8 mouse cellular contexts compared by ENCODE assay signal in genomic region chr17:24886134-24886931, GRCm38 (mm10). TPM values are rescaled to one million over a fixed set of nuclear protein-coding genes. Genes with fewer than 3 reads are reported as not detected.
DNase-seq lines count a peak whose midpoint lies in the region; ATAC-seq and TF ChIP-seq lines count a peak whose summit lies in the region.

Gene Nubp2 (minus strand): TSS chr17:24886349.
Gene Spsb3 (plus strand): TSS chr17:24886643.

- peak; percentile 99 for DNase-seq in G1E (ENCODE audit: low spot score)
- peak; percentile 98 to 99 for DNase-seq in cerebellum, adult 18-20 months
- DNase-seq in heart, postnatal 36 days, result peak; percentile 93 to 96
- DNase-seq in layer of hippocampus, adult 2 months (ENCODE audit: low spot score in 2 of 2), result peak; percentile 97 to 99
- peak; percentile 100 for DNase-seq in lung, embryonic 14.5 days
- DNase-seq in thymus, adult 2 months, result peak; percentile 96

- peaks cover 79% of the 10 kb centered on the region for H3K36me3 ChIP-seq in G1E (replicated peaks)
- peaks cover 16% of the 10 kb centered on the region for H3K36me3 ChIP-seq in forebrain, embryonic 16.5 days (ENCODE audit: control insufficient read depth, insufficient read depth)
- H3K36me3 ChIP-seq in lung, embryonic 14.5 days (ENCODE audit: insufficient read depth), result peaks cover 46% of the 10 kb centered on the region
- peaks cover 20% of the 10 kb centered on the region for H3K36me3 ChIP-seq in thymus, adult 2 months (ENCODE audit: control insufficient read depth, insufficient read depth, low read length)

- H3K4me2 ChIP-seq in forebrain, embryonic 16.5 days (ENCODE audit: low read length), result peak within 1 kb of the TSS; percentile 94
- H3K4me2 ChIP-seq in lung, embryonic 14.5 days, result peak within 1 kb of the TSS; percentile 88

- no peak for TF ChIP-seq CTCF in G1E (IDR thresholded peaks at IDR 0.05; ENCODE audit: low read depth, low read length)
- TF ChIP-seq CTCF in layer of hippocampus, adult 2 months (conservative IDR thresholded peaks at IDR 0.05), result peak; percentile 59
- no peak for TF ChIP-seq CTCF in lung, embryonic 14.5 days (IDR thresholded peaks at IDR 0.05; ENCODE audit: low read depth)
- no peak for TF ChIP-seq CTCF in olfactory bulb, adult 2 months (IDR thresholded peaks at IDR 0.05; ENCODE audit: insufficient read depth, low read depth, low read length)
- peak; percentile 38; the same call in 1 of the 2 replicates for TF ChIP-seq CTCF in thymus, adult 2 months (IDR thresholded peaks at IDR 0.05; ENCODE audit: borderline replicate concordance, control insufficient read depth, extremely low read depth, insufficient read depth, low read length, poor library complexity)

- peak; percentile 77 for TF ChIP-seq POLR2A in olfactory bulb, adult 2 months (IDR thresholded peaks at IDR 0.05; ENCODE audit: insufficient read depth, low read depth, low read length)
- peak; percentile 66; the same call in 1 of the 2 replicates for TF ChIP-seq POLR2A in thymus, adult 2 months (IDR thresholded peaks at IDR 0.05; ENCODE audit: control insufficient read depth, extremely low read depth, insufficient read depth, low read length, poor library complexity)

- WGBS in forebrain, embryonic 16.5 days, result under 1% methylated on average over 69 of the region's 69 CpGs
- WGBS in lung, embryonic 14.5 days, result under 1% methylated on average over 69 of the region's 69 CpGs
- under 1% methylated on average over 69 of the region's 69 CpGs for WGBS in olfactory bulb, adult 2 months
- under 1% methylated on average over 69 of the region's 69 CpGs for WGBS in thymus, adult 2 months

- H3K9ac ChIP-seq in forebrain, embryonic 16.5 days (replicated peaks; ENCODE audit: low read depth, low read length), result peak within 1 kb of the TSS; percentile 89
- H3K9ac ChIP-seq in lung, embryonic 14.5 days, result peak within 1 kb of the TSS; percentile 82

- intact Hi-C loops in heart, postnatal 36 days (cut with DNase I), result loop anchor here (2.0 kb wide), 1 partner anchor 36 kb away; the partner anchor contains the start of gene Fahd1

- no peaks in the 10 kb centered on the region for H3K27me3 ChIP-seq in G1E (ENCODE audit: insufficient read depth, low read length)
- H3K27me3 ChIP-seq in forebrain, embryonic 16.5 days (replicated peaks; ENCODE audit: control insufficient read depth, insufficient read depth, low read length), result no peaks in the 10 kb centered on the region
- no peaks in the 10 kb centered on the region for H3K27me3 ChIP-seq in lung, embryonic 14.5 days (ENCODE audit: insufficient read depth, low read length)
- no peaks in the 10 kb centered on the region for H3K27me3 ChIP-seq in thymus, adult 2 months (ENCODE audit: control insufficient read depth, insufficient read depth, low read length)

- H3K9me3 ChIP-seq in G1E (replicated peaks), result no peaks in the 10 kb centered on the region
- no peaks in the 10 kb centered on the region for H3K9me3 ChIP-seq in forebrain, embryonic 16.5 days (ENCODE audit: control insufficient read depth, low read length)
- no peaks in the 10 kb centered on the region for H3K9me3 ChIP-seq in lung, embryonic 14.5 days (ENCODE audit: low read depth, low read length)

- H3K27ac ChIP-seq in forebrain, embryonic 16.5 days (ENCODE audit: low read length), result peak within 1 kb of the TSS; percentile 57
- peak within 1 kb of the TSS; percentile 98 for H3K27ac ChIP-seq in layer of hippocampus, adult 2 months
- H3K27ac ChIP-seq in lung, embryonic 14.5 days (ENCODE audit: low read depth), result peak within 1 kb of the TSS; percentile 9; the same call in 1 of the 2 replicates
- H3K27ac ChIP-seq in olfactory bulb, adult 2 months (ENCODE audit: insufficient read depth, low read depth, low read length), result peak within 1 kb of the TSS; percentile 41
- H3K27ac ChIP-seq in thymus, adult 2 months (ENCODE audit: control insufficient read depth, insufficient read depth, low read length), result no peak within 1 kb of the TSS

- H3K4me3 ChIP-seq in G1E (ENCODE audit: low read depth, low read length), result peak within 1 kb of the TSS; percentile 95
- H3K4me3 ChIP-seq in forebrain, embryonic 16.5 days (replicated peaks; ENCODE audit: low read length), result peak within 1 kb of the TSS; percentile 86
- H3K4me3 ChIP-seq in layer of hippocampus, adult 2 months, result peak within 1 kb of the TSS; percentile 94
- H3K4me3 ChIP-seq in lung, embryonic 14.5 days (ENCODE audit: low read depth, low read length), result peak within 1 kb of the TSS; percentile 70
- peak within 1 kb of the TSS; percentile 92 for H3K4me3 ChIP-seq in olfactory bulb, adult 2 months (ENCODE audit: insufficient read depth, low read depth, low read length)
- peak within 1 kb of the TSS; percentile 83 for H3K4me3 ChIP-seq in thymus, adult 2 months (ENCODE audit: control insufficient read depth, insufficient read depth, low read length)

- ATAC-seq in G1E (ENCODE audit: extremely low read depth, insufficient number of reproducible peaks, low FRiP score, poor library complexity, severe bottlenecking), result peak; percentile 96
- ATAC-seq in forebrain, embryonic 16.5 days, result peak; percentile 98
- peak; percentile 96 for ATAC-seq in lung, embryonic 14.5 days (ENCODE audit: insufficient read depth)

- peaks cover 77% of the 10 kb centered on the region for H3K4me1 ChIP-seq in G1E (ENCODE audit: insufficient read depth, low read depth, low read length)
- peaks cover 24% of the 10 kb centered on the region for H3K4me1 ChIP-seq in forebrain, embryonic 16.5 days (replicated peaks; ENCODE audit: control insufficient read depth, insufficient read depth, low read length)
- H3K4me1 ChIP-seq in lung, embryonic 14.5 days (ENCODE audit: insufficient read depth), result peaks cover 13% of the 10 kb centered on the region
- peaks cover 19% of the 10 kb centered on the region for H3K4me1 ChIP-seq in olfactory bulb, adult 2 months (ENCODE audit: control insufficient read depth, insufficient read depth, low read length)
- H3K4me1 ChIP-seq in thymus, adult 2 months (replicated peaks; ENCODE audit: control insufficient read depth, insufficient read depth, low read length), result peaks cover 16% of the 10 kb centered on the region

RNA-seq across cellular contexts. Expression of gene Nubp2, which starts in this region (rescaled TPM):
- total RNA-seq in G1E (2014; fragmentation: Nextera tagmentation) (92.9 and 95.7 TPM in 2 replicates), G1E (2017) (46.9 and 58.5 TPM in 2 replicates)
- polyA plus RNA-seq in G1E (2012), result 79.9 and 103 TPM in 2 replicates
- polyA plus RNA-seq in forebrain, embryonic 16.5 days (2015; fragmentation: Nextera tagmentation; extraction: Ambion mirVana), result 66.8 and 71.1 TPM in 2 replicates
- 10 to 100 TPM; 20.0 to 22.4 TPM for total RNA-seq in heart, postnatal 36 days (2021)
- total RNA-seq in layer of hippocampus, adult 2 months (2021), result 10 to 100 TPM; 34.3 to 35.8 TPM
- 53.0 and 56.5 TPM in 2 replicates for polyA plus RNA-seq in lung, embryonic 14.5 days (2014; fragmentation: Nextera tagmentation; extraction: Ambion mirVana)
- polyA plus RNA-seq in olfactory bulb, adult 2 months (2012; ENCODE audit: insufficient read depth, insufficient read length, low replicate concordance, missing spikeins), result not detected in 2 replicates
- 88.8 and 96.1 TPM in 2 replicates for polyA plus RNA-seq in thymus, adult 2 months (2012; rRNA removed)

RNA-seq across cellular contexts. Expression of gene Spsb3, which starts in this region (rescaled TPM):
- 10.9 and 12.8 TPM in 2 replicates for total RNA-seq in G1E (2014; fragmentation: Nextera tagmentation)
- 15.9 and 19.7 TPM in 2 replicates for total RNA-seq in G1E (2017)
- polyA plus RNA-seq in G1E (2012), result 35.1 and 42.6 TPM in 2 replicates
- 82.1 and 86.8 TPM in 2 replicates for polyA plus RNA-seq in forebrain, embryonic 16.5 days (2015; fragmentation: Nextera tagmentation; extraction: Ambion mirVana)
- 10 to 100 TPM; 26.3 to 28.0 TPM for total RNA-seq in heart, postnatal 36 days (2021)
- total RNA-seq in layer of hippocampus, adult 2 months (2021), result 10 to 100 TPM; 43.6 to 45.0 TPM
- polyA plus RNA-seq in lung, embryonic 14.5 days (2014; fragmentation: Nextera tagmentation; extraction: Ambion mirVana), result 34.8 and 37.2 TPM in 2 replicates
- not detected in 2 replicates for polyA plus RNA-seq in olfactory bulb, adult 2 months (2012; ENCODE audit: insufficient read depth, insufficient read length, low replicate concordance, missing spikeins)
- polyA plus RNA-seq in thymus, adult 2 months (2012; rRNA removed), result 274 and 285 TPM in 2 replicates

Comparison
In these comparisons a context has a peak if more than half of its experiments do, and no peak if none do; other contexts are left out.
1. RNA of gene Nubp2 (polyA plus RNA-seq): 79.9 to 103 TPM in G1E, 88.8 to 96.1 TPM in thymus, adult 2 months, 66.8 to 71.1 TPM in forebrain, embryonic 16.5 days and 53.0 to 56.5 TPM in lung, embryonic 14.5 days; not detected in olfactory bulb, adult 2 months; every median in the first group is over 10 times any median in the second.
2. RNA of gene Spsb3 (polyA plus RNA-seq): 274 to 285 TPM in thymus, adult 2 months, 82.1 to 86.8 TPM in forebrain, embryonic 16.5 days, 35.1 to 42.6 TPM in G1E and 34.8 to 37.2 TPM in lung, embryonic 14.5 days; not detected in olfactory bulb, adult 2 months; every median in the first group is over 10 times any median in the second.
3. CTCF ChIP-seq: peak in layer of hippocampus, adult 2 months (single experiment) and thymus, adult 2 months (single experiment); none in G1E (single experiment), lung, embryonic 14.5 days (single experiment) and olfactory bulb, adult 2 months (single experiment).
4. Peak in every context shown above with its lines, with median percentiles within 50 percentile points of each other: ATAC-seq, DNase-seq and H3K4me3 ChIP-seq.